Comparison of ENCODE assay signal across 8 mouse cellular contexts in the genomic region with DNA sequence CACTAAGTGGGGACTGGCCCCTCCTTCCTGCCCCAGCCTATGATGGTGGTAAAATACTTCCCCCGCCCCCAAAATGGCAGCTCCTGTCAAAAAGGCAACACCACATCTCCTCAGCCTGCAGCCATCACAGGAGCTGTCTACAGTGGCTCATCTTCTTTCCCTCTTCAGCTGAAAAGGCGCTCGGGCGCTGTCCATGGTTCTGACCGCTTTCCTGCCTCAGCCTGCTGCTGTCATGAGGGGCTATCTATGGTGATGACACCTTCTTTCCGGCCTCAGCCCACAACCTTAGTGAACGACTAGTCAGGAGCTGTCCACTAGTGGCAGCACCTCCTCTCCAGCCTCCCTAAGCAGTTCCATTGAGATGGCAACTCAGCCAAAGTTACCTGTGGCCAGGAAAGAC. TPM values are rescaled to one million over a fixed set of nuclear protein-coding genes. Genes with fewer than 3 reads are reported as not detected.
DNase-seq lines count a peak whose midpoint lies in the region; ATAC-seq and TF ChIP-seq lines count a peak whose summit lies in the region.

No protein-coding gene starts in this region.

- H3K27me3 ChIP-seq in hindbrain, embryonic 10.5 days (ENCODE audit: insufficient read depth, poor library complexity, severe bottlenecking): no peaks in the 10 kb centered on the region
- H3K27me3 ChIP-seq in hindbrain, embryonic 13.5 days: no peaks in the 10 kb centered on the region
- H3K27me3 ChIP-seq in G1E (ENCODE audit: insufficient read depth, low read length): no peaks in the 10 kb centered on the region
- no peaks in the 10 kb centered on the region for H3K27me3 ChIP-seq in liver, embryonic 11.5 days (replicated peaks; ENCODE audit: control insufficient read depth, insufficient read depth, low read length)

- H3K9ac ChIP-seq in hindbrain, embryonic 13.5 days: no peak overlapping the region
- H3K9ac ChIP-seq in liver, embryonic 11.5 days (ENCODE audit: low read depth, low read length): no peak overlapping the region

- H3K4me1 ChIP-seq in hindbrain, embryonic 10.5 days (replicated peaks): no peaks in the 10 kb centered on the region
- no peaks in the 10 kb centered on the region for H3K4me1 ChIP-seq in hindbrain, embryonic 13.5 days (replicated peaks)
- no peaks in the 10 kb centered on the region for H3K4me1 ChIP-seq in G1E (ENCODE audit: insufficient read depth, low read depth, low read length)
- no peaks in the 10 kb centered on the region for H3K4me1 ChIP-seq in liver, embryonic 11.5 days (replicated peaks; ENCODE audit: control insufficient read depth, insufficient read depth, low read length)

- no peaks in the 10 kb centered on the region for H3K36me3 ChIP-seq in hindbrain, embryonic 10.5 days
- H3K36me3 ChIP-seq in hindbrain, embryonic 13.5 days: no peaks in the 10 kb centered on the region
- no peaks in the 10 kb centered on the region for H3K36me3 ChIP-seq in G1E (replicated peaks)
- H3K36me3 ChIP-seq in liver, embryonic 11.5 days (ENCODE audit: control insufficient read depth, insufficient read depth, low read length): no peaks in the 10 kb centered on the region

- no peak for TF ChIP-seq CTCF in G1E (IDR thresholded peaks at IDR 0.05; ENCODE audit: low read depth, low read length)

- H3K4me3 ChIP-seq in hindbrain, embryonic 10.5 days: no peak overlapping the region
- H3K4me3 ChIP-seq in hindbrain, embryonic 13.5 days: no peak overlapping the region
- no peak overlapping the region for H3K4me3 ChIP-seq in G1E (ENCODE audit: low read depth, low read length)
- H3K4me3 ChIP-seq in liver, embryonic 11.5 days (ENCODE audit: low read depth, low read length): no peak overlapping the region

- peak; percentile 61 for DNase-seq in hindbrain, embryonic 10.5 days (ENCODE audit: low spot score)
- DNase-seq in G1E (ENCODE audit: low spot score): peak; percentile 22
- peak; percentile 66 for DNase-seq in embryo, embryonic 11 days
- peak; percentile 68 for DNase-seq in liver, embryonic 11.5 days (ENCODE audit: low spot score)
- peak; percentile 66 for DNase-seq in thymus, postnatal 14 days

- H3K9me3 ChIP-seq in hindbrain, embryonic 10.5 days: no peaks in the 10 kb centered on the region
- H3K9me3 ChIP-seq in hindbrain, embryonic 13.5 days: no peaks in the 10 kb centered on the region
- H3K9me3 ChIP-seq in G1E (replicated peaks): no peaks in the 10 kb centered on the region
- no peaks in the 10 kb centered on the region for H3K9me3 ChIP-seq in liver, embryonic 11.5 days (ENCODE audit: control insufficient read depth, low read length)

- H3K27ac ChIP-seq in hindbrain, embryonic 10.5 days: no peak overlapping the region
- H3K27ac ChIP-seq in hindbrain, embryonic 13.5 days: no peak overlapping the region
- no peak overlapping the region for H3K27ac ChIP-seq in liver, embryonic 11.5 days (ENCODE audit: low read depth, low read length)

- no peak for ATAC-seq in hindbrain, embryonic 13.5 days (ENCODE audit: low FRiP score)
- no peak; the same call in 1 of the 2 replicates for ATAC-seq in G1E (ENCODE audit: extremely low read depth, insufficient number of reproducible peaks, low FRiP score, poor library complexity, severe bottlenecking)
- no peak for ATAC-seq in liver, embryonic 11.5 days (replicated peaks; ENCODE audit: low FRiP score)
- no peak for ATAC-seq in activated CD4-positive, CD25-positive, alpha-beta regulatory T cell, adult 4 months
- no peak for ATAC-seq in inflammation-experienced regulatory T-cells, adult 6 months

- WGBS in hindbrain, embryonic 10.5 days: 20% methylated on average over 7 of the region's 7 CpGs
- 27% methylated on average over 7 of the region's 7 CpGs for WGBS in hindbrain, embryonic 13.5 days
- 12% methylated on average over 7 of the region's 7 CpGs for WGBS in liver, embryonic 11.5 days

- no peak overlapping the region for H3K4me2 ChIP-seq in hindbrain, embryonic 13.5 days
- no peak overlapping the region for H3K4me2 ChIP-seq in liver, embryonic 11.5 days

RNA-seq across cellular contexts. Expression of a gene that starts 23.0 kb away (rescaled TPM):
- polyA plus RNA-seq in hindbrain, embryonic 10.5 days (2016; fragmentation: Nextera tagmentation; extraction: Ambion mirVana): 7.4 and 12.9 TPM in 2 replicates
- 21.5 and 26.6 TPM in 2 replicates for polyA plus RNA-seq in hindbrain, embryonic 13.5 days (2015; fragmentation: Nextera tagmentation; extraction: Ambion mirVana)
- 5.8 and 9.3 TPM in 2 replicates for total RNA-seq in G1E (2014; fragmentation: Nextera tagmentation)
- total RNA-seq in G1E (2017): 0.66 and 3.4 TPM in 2 replicates
- polyA plus RNA-seq in G1E (2012): 0.42 and 2.4 TPM in 2 replicates
- 2.5 and 3.4 TPM in 2 replicates for polyA plus RNA-seq in liver, embryonic 11.5 days (2014; fragmentation: Nextera tagmentation; extraction: Ambion mirVana)
- not detected for polyA plus RNA-seq in activated CD4-positive, CD25-positive, alpha-beta regulatory T cell, adult 4 months (2017; shearing (Covaris generic))
- not detected for polyA plus RNA-seq in inflammation-experienced regulatory T-cells, adult 6 months (2017; shearing (Covaris generic))

RNA-seq across cellular contexts. Expression of a gene that starts 23.1 kb away (rescaled TPM):
- 18.8 and 21.2 TPM in 2 replicates for polyA plus RNA-seq in hindbrain, embryonic 10.5 days (2016; fragmentation: Nextera tagmentation; extraction: Ambion mirVana)
- 22.4 and 22.9 TPM in 2 replicates for polyA plus RNA-seq in hindbrain, embryonic 13.5 days (2015; fragmentation: Nextera tagmentation; extraction: Ambion mirVana)
- total RNA-seq in G1E (2014; fragmentation: Nextera tagmentation) (23.0 and 27.9 TPM in 2 replicates), G1E (2017) (22.6 and 31.9 TPM in 2 replicates)
- polyA plus RNA-seq in G1E (2012): 3.3 and 3.7 TPM in 2 replicates
- 20.9 and 21.7 TPM in 2 replicates for polyA plus RNA-seq in liver, embryonic 11.5 days (2014; fragmentation: Nextera tagmentation; extraction: Ambion mirVana)
- 10 to 100 TPM; 40.0 to 41.0 TPM for polyA plus RNA-seq in activated CD4-positive, CD25-positive, alpha-beta regulatory T cell, adult 4 months (2017; shearing (Covaris generic))
- 10 to 100 TPM; 33.2 to 48.4 (median 42.7) TPM for polyA plus RNA-seq in inflammation-experienced regulatory T-cells, adult 6 months (2017; shearing (Covaris generic))
